In genomic region chr8:102488284-102488683, GRCm38 (mm10) we compare ENCODE assay signal across 23 mouse cellular contexts.
A peak's percentile ranks its signal among the peaks of the same experiment; 100 is the strongest.
DNase-seq lines count a peak whose midpoint lies in the region; TF ChIP-seq lines count a peak whose summit lies in the region.
"Had no signal": no experiment of that assay in that cellular context is flagged by ENCODE, and none has a peak within 500 bp of the region (broad histone marks: within the 10 kb centered on the region; RNA-seq: fewer than 3 reads in every experiment).

No protein-coding gene starts in this region.

- peak overlapping the region; percentile 61 for H3K27ac ChIP-seq in layer of hippocampus, adult 2 months
- H3K27ac ChIP-seq in left cerebral cortex, adult 2 months = peak overlapping the region; percentile 86
- H3K27ac ChIP-seq: embryonic facial prominence, embryonic 13.5 days; embryonic facial prominence, embryonic 15.5 days; forebrain, embryonic 10.5 days; forebrain, embryonic 12.5 days had no signal

- no peak overlapping the region for H3K4me3 ChIP-seq in layer of hippocampus, adult 2 months
- no peak overlapping the region for H3K4me3 ChIP-seq in left cerebral cortex, adult 2 months
- H3K4me3 ChIP-seq: embryonic facial prominence, embryonic 13.5 days; embryonic facial prominence, embryonic 15.5 days; erythroblast, embryonic 14.5 days; forebrain, embryonic 10.5 days; forebrain, embryonic 12.5 days had no signal

- intact Hi-C loops in left cerebral cortex, adult 2 months (cut with DNase I) = loop anchor here (1.0 to 10.0 kb wide), 4 partner anchors 65 to 1543 kb away; no protein-coding TSS in a partner anchor

- TF ChIP-seq CTCF in layer of hippocampus, adult 2 months (conservative IDR thresholded peaks at IDR 0.05) = no peak
- TF ChIP-seq CTCF in left cerebral cortex, adult 2 months (IDR thresholded peaks at IDR 0.05) = no peak

- peak in 1 of 2 experiments; percentile 45 for DNase-seq in layer of hippocampus, adult 2 months (ENCODE audit: low spot score in 2 of 2)
- no peak for DNase-seq in layer of hippocampus, postnatal 36 days
- DNase-seq in left cerebral cortex, adult 2 months (ENCODE audit: extremely low spot score in 1 of 2, low spot score in 2 of 2) = no peak
- DNase-seq in left cerebral cortex, adult 11 months (ENCODE audit: low spot score) = no peak
- peak; percentile 7 for DNase-seq in right cerebral cortex, postnatal 25 days
- no peak for DNase-seq in right cerebral cortex, postnatal 4 days
- DNase-seq in telencephalon, adult 2 months (ENCODE audit: low read depth, low spot score) = peak; percentile 65
- no peak for DNase-seq in adrenal gland, postnatal 10 days
- DNase-seq: adrenal gland, adult 2 months; adrenal gland, postnatal 14 days; adrenal gland, postnatal 36 days; cerebellum, adult 11 months; cerebellum, adult 18-20 months; cerebellum, adult 8-10 months; cerebellum, adult 9-11 months; cerebellum, postnatal 14 days; cerebellum, postnatal 36 days; embryo, embryonic 11 days had no signal

Comparison
In these comparisons a context has a peak if more than half of its experiments do, and no peak if none do; other contexts are left out.
1. DNase-seq: peak in right cerebral cortex, postnatal 25 days (single experiment) and telencephalon, adult 2 months (single experiment); none in layer of hippocampus, postnatal 36 days (0 of 2), left cerebral cortex, adult 2 months (0 of 2), left cerebral cortex, adult 11 months (single experiment), right cerebral cortex, postnatal 4 days (single experiment) and adrenal gland, postnatal 10 days (single experiment).